In genomic region chr14:54727565-54727964, GRCm38 (mm10) we compare ENCODE assay signal across 35 mouse cellular contexts. TPM values are rescaled to one million over a fixed set of nuclear protein-coding genes. Genes with fewer than 3 reads are reported as not detected.
"Had no signal": no experiment of that assay in that cellular context is flagged by ENCODE, and none has a peak within 500 bp of the region (broad histone marks: within the 10 kb centered on the region; RNA-seq: fewer than 3 reads in every experiment).

No protein-coding gene starts in this region.

- H3K4me3 ChIP-seq: embryonic facial prominence, embryonic 10.5 days; embryonic facial prominence, embryonic 12.5 days; embryonic facial prominence, embryonic 13.5 days; embryonic facial prominence, embryonic 15.5 days; erythroblast, embryonic 14.5 days; forebrain, embryonic 10.5 days; forebrain, embryonic 12.5 days; forebrain, embryonic 13.5 days; forebrain, embryonic 15.5 days; gastrocnemius, adult 2 months; heart, adult 2 months had no signal

- H3K27me3 ChIP-seq: embryonic facial prominence, embryonic 12.5 days; embryonic facial prominence, embryonic 13.5 days; embryonic facial prominence, embryonic 15.5 days; forebrain, embryonic 12.5 days; forebrain, embryonic 13.5 days; forebrain, embryonic 15.5 days had no signal

- DNase-seq: cerebellum, adult 9-10 months; cerebellum, adult 9-11 months; cerebellum, postnatal 10 days; cerebellum, postnatal 14 days; cerebellum, postnatal 25 days; cerebellum, postnatal 36 days; embryo, embryonic 11 days; forebrain, postnatal 0 days; gastrocnemius, adult 2 months; gastrocnemius, postnatal 10 days; gastrocnemius, postnatal 14 days; gastrocnemius, postnatal 25 days; gastrocnemius, postnatal 36 days; heart, adult 11 months; heart, adult 18-20 months; heart, adult 2 months had no signal

- H3K36me3 ChIP-seq: embryonic facial prominence, embryonic 10.5 days; embryonic facial prominence, embryonic 12.5 days; embryonic facial prominence, embryonic 13.5 days; embryonic facial prominence, embryonic 15.5 days; forebrain, embryonic 10.5 days; forebrain, embryonic 12.5 days; forebrain, embryonic 15.5 days had no signal

- H3K9me3 ChIP-seq: embryonic facial prominence, embryonic 10.5 days; embryonic facial prominence, embryonic 12.5 days; embryonic facial prominence, embryonic 13.5 days; embryonic facial prominence, embryonic 15.5 days; forebrain, embryonic 10.5 days; forebrain, embryonic 12.5 days; forebrain, embryonic 13.5 days; forebrain, embryonic 15.5 days had no signal

- H3K27ac ChIP-seq: embryonic facial prominence, embryonic 10.5 days; embryonic facial prominence, embryonic 12.5 days; embryonic facial prominence, embryonic 13.5 days; embryonic facial prominence, embryonic 15.5 days; forebrain, embryonic 10.5 days; forebrain, embryonic 12.5 days; forebrain, embryonic 13.5 days; forebrain, embryonic 15.5 days; gastrocnemius, adult 2 months; heart, adult 2 months had no signal

- H3K4me1 ChIP-seq: embryonic facial prominence, embryonic 10.5 days; embryonic facial prominence, embryonic 12.5 days; embryonic facial prominence, embryonic 13.5 days; embryonic facial prominence, embryonic 15.5 days; forebrain, embryonic 12.5 days; forebrain, embryonic 13.5 days had no signal

- H3K9ac ChIP-seq: embryonic facial prominence, embryonic 12.5 days; embryonic facial prominence, embryonic 13.5 days; embryonic facial prominence, embryonic 15.5 days; forebrain, embryonic 12.5 days; forebrain, embryonic 13.5 days; forebrain, embryonic 15.5 days; forebrain, postnatal 0 days had no signal

- H3K4me2 ChIP-seq: embryonic facial prominence, embryonic 12.5 days; embryonic facial prominence, embryonic 13.5 days; embryonic facial prominence, embryonic 15.5 days; forebrain, embryonic 12.5 days; forebrain, embryonic 13.5 days; forebrain, embryonic 15.5 days had no signal

RNA-seq across cellular contexts. Expression of gene Cebpe, which starts 15.6 kb away (rescaled TPM):
- total RNA-seq: gastrocnemius, adult 18-20 months; gastrocnemius, adult 2 months; gastrocnemius, adult 8-10 months; gastrocnemius, postnatal 14 days; gastrocnemius, postnatal 25 days; gastrocnemius, postnatal 36 days; gastrocnemius, postnatal 4 days; heart, adult 18-20 months; heart, adult 2 months; heart, adult 8-10 months had no signal
- polyA plus RNA-seq: cortical plate, adult 2 months; embryonic facial prominence, embryonic 10.5 days; embryonic facial prominence, embryonic 13.5 days; embryonic facial prominence, embryonic 15.5 days; forebrain, embryonic 10.5 days; forebrain, embryonic 11.5 days; forebrain, embryonic 12.5 days; forebrain, embryonic 13.5 days; forebrain, embryonic 14.5 days; forebrain, embryonic 15.5 days; forebrain, embryonic 16.5 days; forebrain, postnatal 0 days; frontal cortex, adult 2 months had no signal

RNA-seq across cellular contexts. Expression of gene Gm29776, which starts 28.9 kb away (rescaled TPM):
- total RNA-seq: gastrocnemius, adult 18-20 months; gastrocnemius, adult 2 months; gastrocnemius, adult 8-10 months; gastrocnemius, postnatal 10 days; gastrocnemius, postnatal 14 days; gastrocnemius, postnatal 25 days; gastrocnemius, postnatal 36 days; granulocyte monocyte progenitor cell, adult 5-6 weeks; heart, adult 18-20 months; heart, adult 2 months; heart, adult 8-10 months had no signal
- polyA plus RNA-seq: erythroblast, embryonic 14.5 days; forebrain, embryonic 10.5 days; forebrain, embryonic 12.5 days; forebrain, embryonic 13.5 days had no signal
